Mouse (Mus musculus): Measurements from ENCODE around the gene Enpep.

Enpep gene

DNA sequence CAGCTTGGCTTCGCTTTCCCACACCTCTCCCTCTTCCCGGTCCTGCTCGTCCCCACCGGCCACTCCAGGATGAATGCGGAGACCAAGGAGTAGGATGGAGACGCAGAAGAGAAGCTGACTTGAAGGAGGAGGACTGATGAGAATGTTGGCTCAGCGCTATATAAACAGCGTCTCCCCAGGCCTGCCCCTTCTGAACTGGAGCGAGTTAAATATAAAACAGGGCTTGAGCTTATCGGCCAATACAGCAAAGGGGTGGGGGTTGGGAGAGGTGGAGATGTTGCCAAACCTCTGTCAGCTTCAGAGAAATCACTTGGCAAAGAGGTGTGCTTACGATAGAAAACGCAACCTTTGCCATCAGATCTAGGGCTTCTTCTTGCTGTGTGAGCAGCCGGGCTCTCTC, at the start of gene Enpep:
Gene Enpep, minus strand, starts transcription at position 135 of the 400 bp plus-strand sequence.
- in situ Hi-C loops (cut with MboI): no loop called here

DNA sequence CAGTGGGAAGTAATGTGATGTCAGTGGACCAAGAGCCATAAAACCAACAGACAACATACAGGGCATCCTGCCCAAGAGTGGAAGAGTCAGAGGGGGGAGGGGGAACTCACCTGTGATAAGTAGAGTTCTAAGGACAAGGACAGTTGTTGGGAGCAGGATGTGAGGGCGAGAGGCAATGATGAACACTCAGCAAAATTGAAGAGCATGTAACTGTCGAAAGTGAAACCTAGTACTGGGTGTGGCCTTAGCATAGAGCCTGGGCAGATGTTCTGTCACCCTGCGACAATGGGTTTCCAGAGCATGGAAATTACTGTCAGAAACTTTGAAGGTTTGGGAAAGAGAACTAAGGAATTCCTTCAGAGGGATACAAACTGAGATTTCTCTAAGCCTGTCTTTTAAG, 46.6 kb upstream of the Enpep start:
- in situ Hi-C loops (cut with MboI): no loop called here

DNA sequence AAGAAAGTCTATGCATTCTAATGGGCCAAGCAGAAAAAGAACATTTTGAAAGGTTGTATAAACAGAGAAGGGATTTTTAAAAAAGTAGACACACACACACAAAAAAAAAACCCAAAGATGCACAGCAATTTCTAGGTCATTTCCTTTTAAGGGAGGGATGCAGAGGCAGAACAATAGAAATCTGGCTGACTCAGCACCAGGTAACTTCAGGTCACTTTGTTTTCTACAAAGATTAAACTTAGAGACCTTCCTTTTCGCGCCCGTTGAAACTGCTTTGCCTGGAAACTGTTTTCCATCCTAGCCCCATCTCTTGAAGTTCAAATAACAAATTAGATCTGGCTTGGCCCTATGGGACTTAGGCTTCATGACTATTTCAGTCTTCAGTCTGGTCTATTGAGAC, 42.6 kb upstream of the Enpep start:
- in situ Hi-C loops (cut with MboI): no loop called here

DNA sequence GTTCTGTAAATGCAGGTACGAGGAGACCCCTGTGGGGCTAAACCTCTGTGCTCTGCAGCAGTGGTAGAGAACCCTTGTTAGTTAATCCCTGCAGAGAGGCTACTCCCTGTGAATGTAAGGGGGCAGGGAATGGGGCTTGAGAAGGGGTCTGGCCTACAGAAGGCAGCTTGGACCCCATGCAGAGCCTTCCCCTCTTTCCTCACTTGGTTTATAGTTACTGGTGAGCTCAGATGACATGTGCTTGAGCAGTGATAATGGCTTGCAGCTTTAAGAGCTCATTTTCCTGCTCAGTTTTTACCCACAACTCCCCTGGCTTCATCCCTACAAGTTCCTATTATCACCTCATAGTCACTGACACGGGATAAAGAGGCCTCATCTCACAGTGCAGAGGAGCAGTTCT, 40.6 kb upstream of the Enpep start:
- in situ Hi-C loops (cut with MboI): no loop called here

DNA sequence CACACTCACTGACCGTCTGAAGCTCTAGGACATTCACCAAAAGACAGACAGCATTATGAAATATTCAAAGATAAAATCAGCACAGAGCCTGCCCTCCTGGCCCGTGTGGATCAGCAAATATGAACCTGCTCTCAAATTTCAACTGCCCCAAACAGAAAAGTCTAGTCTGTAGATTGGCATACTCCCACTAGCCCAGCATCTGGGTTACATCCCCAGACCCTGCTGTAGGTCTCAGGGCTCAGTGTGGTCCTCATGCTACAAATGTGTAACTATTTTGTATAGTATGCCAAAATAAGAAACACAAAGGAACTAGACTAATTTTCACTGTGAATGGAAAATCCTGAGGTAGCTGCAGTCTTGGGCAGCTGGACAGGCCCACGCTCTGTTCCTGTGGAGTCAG, 37.0 kb upstream of the Enpep start:
- in situ Hi-C loops (cut with MboI): no loop called here

DNA sequence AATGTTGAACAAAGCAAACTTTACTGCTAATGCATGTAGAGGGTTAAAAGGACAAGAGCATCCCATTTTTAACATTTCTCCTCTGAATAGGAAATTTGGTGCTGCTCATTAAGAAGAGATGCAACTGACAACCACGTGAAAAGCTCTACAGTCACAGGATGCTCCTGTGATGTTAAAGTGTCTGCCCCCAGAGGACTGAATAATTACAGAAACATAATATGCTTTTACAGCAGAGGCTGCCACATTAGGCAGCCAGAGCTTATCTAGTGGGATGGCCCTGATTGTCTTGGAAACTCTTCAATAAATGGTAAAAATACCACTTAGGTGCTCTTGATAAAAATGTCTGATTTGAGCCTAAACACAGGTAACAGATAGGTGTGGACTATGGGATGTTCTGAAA, 33.4 kb upstream of the Enpep start:
- in situ Hi-C loops (cut with MboI): no loop called here

DNA sequence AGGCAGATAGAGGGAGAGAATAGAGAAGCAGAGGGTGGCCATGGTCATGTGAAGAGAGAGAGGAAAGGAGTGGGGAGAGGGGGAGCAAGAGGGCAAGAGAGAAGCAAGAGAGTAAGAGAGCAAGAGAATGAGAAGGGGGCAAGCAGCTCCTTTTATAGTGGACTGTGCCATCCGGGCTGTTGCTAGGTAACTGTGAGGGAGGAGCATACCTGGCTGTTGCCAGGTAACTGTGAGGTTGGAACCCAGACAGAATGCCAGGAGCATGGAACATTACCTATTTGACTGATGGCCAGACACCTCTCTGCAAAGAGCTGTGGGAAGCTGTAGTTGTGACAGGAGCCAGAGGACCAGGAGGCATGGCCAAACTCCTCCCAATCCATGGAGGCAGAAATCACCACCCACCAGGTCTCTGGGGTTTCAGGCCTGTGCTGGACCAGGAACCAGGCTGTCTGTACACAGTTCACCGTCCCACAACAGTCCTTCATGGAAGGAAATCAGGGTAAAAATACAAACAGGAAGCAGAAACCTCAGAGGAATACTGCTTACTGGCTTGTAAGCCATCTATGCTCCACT, 32.4 kb upstream of the Enpep start:
- in situ Hi-C loops (cut with MboI): no loop called here

DNA sequence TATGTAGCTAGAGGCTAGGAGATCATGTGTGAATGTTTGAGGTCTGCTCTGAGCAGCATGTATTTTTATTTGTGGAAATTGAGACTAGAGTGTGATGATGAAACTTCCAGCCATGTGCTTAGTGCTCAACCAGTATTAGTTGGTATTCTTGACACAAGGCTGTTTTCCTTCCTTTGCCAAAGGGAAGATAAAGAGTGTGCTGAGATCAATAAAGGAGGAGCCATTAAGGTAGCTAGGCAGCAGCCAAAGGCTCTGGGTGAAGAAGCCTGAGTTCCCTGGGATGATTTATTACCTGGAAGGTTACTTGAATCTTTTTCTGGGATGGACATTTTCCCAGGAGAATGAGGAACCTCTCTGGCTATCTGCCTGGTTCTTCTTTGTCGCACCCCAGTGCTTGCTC, 30.9 kb upstream of the Enpep start:
- in situ Hi-C loops (cut with MboI): no loop called here

DNA sequence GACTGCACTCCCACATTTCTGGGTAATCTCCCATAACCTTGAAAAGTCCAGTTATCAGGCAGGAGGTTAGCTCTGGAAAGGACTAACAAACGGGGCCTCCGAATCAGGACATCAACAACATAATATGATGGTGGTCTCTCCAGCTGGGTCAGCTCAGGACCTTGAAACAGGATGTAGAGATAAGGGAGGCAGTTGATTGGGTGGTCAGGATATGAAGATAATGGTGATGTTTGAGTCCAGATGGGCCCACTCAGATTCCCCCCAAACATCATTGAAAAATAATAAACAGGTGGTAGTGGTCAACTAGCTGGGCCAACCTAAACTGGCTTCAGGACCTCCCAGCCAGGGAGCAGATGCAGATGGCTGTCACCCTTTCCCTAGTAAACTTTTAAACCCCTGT, 25.6 kb upstream of the Enpep start:
- in situ Hi-C loops (cut with MboI): no loop called here

DNA sequence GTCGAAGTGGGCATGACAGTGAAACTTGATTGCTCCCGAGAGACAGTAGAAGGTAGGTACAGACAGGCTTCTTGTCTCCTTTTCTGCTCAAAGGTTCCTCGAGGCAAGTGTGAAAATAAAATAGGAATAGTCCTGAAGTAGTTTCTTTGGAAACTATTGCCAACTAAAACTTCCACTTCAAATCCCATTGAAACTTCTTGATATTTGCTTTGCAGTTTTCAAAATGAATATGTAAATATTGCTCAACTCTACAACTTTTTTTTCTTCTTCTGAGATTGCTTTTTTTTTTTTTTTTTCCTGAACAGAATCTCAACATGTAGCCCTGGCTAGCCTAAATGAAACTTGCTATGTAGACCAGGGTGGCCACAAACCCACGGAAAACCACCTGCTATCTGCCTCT, 21.4 kb upstream of the Enpep start:
- in situ Hi-C loops (cut with MboI): no loop called here

DNA sequence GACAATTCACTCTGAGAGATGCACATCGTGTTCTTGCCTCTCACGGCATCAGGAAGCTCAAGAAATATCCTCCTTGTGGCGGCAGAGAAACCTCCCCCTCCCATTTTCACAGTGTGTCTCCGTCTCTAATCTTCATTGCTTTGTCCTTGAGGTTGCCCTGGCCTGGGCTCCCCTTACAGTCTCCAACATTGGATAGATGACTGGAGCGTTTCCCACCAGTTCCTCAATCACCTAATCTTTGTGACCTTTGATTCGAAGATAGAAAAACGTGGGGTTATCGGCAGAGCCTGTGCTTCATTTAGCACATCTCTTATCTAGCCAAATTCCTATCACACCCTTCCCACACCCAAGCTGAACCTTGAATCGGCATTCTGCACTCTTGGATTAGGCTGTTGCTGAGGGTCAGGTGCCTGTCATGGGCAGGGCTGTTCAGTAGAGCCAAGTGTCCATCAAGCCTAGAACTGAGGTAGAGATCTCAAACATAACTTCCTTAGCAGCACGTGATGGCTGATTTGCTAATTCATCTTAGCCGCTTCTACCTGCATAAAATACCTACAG, 18.9 kb upstream of the Enpep start:
- in situ Hi-C loops (cut with MboI): no loop called here

DNA sequence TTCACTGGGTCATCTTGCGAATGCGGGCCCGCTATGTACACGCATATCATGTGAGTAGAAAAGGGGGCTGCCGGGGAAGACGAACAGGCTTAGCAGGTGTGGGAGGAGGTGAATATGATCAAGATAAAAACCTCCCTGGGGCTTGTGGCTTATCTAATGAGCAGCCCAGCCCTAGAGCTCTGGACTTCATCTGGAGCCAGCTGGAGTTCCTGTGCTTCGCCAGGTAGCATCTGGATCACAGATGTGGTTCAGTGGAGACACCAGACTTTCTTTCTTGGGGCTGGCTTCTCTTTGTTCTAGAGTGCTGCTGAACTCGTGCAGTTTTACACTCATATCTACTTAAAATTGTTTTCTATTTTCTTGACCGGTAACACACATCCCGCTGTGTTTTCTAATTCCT, 14.8 kb upstream of the Enpep start:
- in situ Hi-C loops (cut with MboI): no loop called here

DNA sequence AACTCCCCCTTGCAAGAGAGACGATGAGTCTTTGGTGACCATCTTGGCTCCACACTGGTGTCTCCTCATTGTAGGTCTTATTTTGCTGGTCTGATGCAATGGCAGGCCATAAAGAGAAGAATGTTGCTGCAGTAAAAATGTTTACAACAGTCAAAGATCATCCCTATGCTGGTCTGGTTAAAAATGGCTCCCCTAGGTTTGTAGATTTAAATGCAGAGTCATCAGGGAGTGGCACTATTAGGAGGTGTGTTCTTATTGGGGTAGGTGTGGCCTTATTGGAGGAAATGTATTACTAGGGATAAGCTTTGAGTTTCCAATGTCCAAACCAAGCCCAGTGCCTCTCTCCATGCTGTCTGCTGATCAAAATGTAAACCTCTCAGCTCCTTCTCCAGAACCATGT, 10.2 kb upstream of the Enpep start:
- in situ Hi-C loops (cut with MboI): no loop called here

DNA sequence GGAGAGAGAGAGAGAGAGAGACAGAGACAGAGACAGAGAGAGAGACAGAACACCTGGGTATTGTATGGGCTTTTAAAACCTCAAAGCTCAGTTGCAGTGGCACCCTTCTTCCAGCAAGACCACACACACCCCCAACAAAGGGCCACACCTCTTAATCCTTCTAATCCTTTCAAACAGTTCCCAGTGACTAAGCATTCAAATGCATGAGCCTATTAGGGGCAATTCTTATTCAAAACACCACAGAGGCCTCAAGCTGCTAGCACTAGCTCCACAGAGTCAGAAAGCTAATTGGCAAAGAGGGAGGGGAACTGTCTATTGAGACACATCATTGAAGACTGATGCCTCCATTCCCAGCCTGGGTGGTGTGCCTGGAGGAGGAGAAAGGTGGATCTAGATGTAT, 8.5 kb upstream of the Enpep start:
- in situ Hi-C loops (cut with MboI): no loop called here

DNA sequence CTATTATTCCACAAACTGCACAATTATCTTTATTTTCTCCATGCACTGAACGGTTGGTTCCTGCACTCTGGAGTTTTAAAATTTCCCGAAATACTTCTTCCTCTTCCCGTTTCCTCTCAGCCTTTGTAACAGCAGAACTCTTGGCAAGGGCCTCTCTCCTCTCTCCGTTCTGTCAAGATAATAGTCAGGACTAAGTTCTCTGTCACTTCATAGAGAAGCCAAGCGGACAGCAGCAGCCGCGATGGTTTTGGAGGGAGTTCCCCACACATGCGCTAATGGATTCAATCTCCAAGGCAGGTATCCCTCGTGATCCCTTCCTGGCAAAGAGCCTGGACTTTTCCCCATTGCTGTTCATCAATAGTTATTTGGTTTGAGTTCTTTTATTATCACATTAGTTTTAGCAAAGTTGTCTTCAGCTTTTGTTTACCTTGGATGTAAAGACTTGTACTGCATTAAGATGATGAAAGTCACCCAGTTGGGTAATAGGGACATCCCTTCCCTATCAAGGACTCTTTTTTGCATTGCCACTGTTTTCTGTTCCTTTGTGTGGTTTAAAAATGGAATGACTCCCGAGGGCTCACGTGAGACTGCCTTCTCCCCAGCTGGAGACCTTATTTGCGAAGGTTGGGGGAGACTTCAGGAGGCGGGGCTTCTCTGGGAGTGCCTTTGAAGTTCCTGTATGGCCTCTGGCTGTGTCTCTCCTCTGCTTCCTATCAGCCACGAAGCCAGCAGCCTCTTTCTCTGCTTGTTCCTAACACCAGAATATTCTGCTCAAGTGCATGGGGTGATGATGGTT, 6.0 kb upstream of the Enpep start:
- in situ Hi-C loops (cut with MboI): no loop called here

DNA sequence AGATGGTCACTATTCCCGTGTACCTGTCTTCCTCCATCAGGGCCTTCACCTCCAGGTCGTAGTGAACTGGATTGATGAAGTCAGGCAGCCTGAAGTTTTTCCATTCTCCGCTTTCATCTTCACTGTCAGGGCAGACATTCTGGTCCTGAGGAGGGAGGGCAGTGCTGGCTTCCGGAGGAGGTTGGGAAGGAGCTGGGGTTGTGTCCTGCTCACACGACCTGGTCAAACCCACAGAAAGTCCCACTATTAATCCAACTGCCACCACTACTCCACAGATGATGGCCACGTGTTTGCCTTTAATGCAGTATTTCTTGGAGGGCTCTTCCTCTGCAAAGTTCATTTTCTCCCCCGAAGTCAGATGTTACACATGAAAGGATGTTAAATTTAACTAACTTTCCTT, 378 bp downstream of the Enpep start:
- in situ Hi-C loops (cut with MboI): no loop called here

DNA sequence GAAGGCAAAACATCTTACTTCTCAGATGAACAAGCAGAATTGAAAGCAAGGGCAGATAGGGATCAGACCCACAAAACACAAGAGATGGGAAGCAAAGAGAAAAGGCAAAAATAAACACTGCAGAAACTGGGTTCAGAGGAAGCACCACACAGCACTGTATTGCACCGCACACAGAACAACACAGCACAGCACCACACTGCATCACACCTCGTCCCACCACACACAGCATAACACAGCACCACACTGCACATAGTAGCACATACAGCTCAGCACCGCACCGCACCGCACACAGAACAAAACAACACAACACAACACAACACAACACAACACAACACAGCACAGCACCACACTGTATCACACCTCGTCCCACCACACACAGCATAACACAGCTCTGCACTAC, 1.1 kb downstream of the Enpep start:
- in situ Hi-C loops (cut with MboI): no loop called here

DNA sequence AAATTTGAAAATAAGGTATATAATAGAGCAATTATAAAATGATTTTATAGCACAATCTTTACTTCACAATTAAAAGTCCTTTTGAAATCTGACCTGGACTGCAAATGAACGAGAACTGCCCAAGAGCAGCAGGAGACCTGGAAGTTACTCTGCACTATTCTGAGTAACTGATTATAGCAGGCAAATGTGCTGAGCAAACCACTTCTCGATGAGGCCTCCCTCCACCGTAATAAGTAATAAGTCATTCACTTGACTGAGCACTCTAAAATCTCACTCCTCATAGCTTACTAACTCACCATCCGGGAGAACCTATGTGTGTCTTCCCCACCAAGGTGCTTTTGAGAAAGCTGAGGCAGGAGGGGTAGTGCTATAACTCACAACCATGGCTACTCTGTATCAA, 4.5 kb downstream of the Enpep start:
- in situ Hi-C loops (cut with MboI): no loop called here

DNA sequence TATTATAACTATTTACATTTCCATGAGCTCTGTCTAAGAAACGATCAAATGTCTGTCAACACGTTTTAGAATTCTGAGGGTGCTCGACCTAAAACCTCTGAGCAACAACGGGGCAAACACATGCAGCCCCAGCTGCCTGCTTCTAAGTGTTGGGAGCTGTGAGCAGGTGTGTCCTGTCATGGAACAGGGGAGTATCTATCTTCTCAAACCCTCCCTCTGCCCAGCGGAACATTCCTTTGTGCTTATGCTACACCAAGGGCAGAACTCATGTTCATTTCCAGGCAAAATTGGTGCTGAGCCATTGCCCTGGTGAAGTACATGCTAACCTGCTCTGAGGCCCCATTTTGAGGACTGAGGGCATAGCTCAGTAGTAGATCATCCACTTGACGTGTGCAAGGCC, 10.9 kb downstream of the Enpep start:
- in situ Hi-C loops (cut with MboI): no loop called here

DNA sequence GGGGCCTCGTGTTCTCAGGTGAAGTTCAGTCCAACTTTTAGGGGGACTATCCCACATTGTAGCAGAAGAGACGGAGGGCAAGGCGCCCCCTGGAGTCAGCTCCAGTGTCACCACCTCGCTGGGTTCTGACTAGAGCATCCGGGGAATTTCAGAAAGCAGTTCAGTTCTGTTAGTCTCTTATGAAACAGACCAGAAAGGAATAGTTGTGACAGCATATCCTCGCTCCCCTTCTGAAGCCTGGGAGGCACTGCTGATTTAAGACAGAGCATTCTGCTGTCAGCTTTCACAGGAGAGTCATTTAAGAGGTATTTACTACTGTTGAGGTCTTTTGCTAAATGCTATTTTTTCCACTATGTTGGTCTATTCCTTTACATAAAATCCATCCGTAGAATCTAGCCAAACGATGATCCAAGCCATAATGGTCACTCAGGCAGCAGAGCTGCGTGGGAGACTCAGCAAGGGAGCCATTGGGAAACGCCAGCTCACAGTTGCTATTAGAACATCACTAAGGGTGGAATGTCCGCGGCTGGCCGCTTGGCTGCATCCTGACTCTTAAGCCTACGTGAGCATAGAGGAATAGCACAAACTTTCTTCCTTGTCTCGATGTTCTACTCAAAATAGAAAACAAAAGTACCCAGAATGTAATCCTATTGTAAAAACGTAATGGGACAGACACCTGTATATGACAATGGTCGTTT, 15.3 kb downstream of the Enpep start:
- in situ Hi-C loops (cut with MboI): no loop called here

DNA sequence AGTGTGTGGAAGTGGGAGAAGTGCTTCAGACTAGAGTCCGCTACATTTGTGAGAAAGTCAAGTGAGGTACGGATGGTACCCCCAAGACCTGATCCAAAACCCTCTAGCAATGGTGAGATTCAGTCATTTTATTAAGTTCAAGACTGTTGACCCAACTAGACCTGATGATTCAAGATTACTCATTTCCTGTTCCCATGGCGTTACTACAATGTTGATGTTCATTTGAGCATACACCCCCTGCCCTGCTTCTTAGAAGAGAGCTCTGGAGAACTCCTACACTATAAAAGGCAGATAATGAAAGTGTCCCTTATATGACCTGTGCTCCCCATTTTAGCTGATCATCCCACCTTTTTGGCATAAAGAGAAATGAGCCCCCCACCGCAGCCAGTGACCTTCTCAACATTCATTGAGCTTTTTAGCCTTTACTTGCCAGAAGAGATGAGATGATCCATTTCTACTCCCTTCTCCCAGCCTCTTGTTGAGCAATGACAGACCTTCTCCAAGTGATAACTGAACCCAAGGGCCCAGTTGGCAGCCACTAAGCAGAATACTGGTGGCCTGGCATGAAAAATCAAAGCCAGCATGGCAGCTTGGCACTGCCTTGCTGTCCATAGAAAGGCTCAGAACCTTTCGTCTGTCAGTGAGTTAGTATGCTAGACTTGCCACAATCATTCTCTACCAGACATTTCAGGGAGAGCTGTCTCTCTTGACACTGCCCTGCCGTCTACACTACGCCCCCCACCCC, 18.7 kb downstream of the Enpep start:
- in situ Hi-C loops (cut with MboI): no loop called here

DNA sequence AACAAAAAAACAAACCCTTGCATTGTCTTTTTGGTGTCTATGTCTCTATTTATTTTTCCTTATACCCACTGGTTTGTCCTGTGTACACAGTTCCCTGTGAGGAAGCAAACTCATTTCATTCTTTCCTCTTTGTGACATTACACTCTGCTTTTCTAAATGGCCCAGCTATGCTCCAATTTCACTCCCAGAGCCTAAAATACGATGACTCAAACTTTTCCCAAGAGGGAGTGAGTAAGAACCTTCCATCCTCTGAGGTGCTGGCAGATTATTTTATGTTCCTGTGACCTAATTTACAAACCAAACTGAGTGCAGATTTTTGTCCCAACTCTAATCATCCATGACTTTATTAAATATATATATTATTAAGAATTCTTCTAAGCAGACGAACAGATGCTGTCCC, 19.3 kb downstream of the Enpep start:
- in situ Hi-C loops (cut with MboI): no loop called here

All from mature B cell (primary cell).